13 mouse cellular contexts compared by ENCODE assay signal in the genomic region with DNA sequence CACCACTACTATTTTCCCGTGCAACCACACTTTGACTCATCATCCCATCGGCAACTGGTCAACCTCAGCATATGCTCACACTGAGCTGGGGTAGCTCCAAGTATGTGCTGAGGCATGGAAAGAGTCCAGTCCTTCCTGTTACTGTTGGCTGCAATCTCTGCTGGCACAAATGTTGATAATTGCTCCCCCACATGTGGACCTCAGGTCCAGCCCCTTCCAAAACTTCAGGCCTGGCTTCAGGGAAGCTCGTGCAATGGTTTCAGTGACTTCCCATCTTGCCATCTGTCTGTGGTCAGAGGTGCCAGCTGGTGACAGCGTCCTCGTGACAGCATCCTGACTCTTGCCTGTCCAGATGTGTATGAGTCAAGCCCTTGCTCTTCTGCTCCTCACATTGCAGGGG. TPM values are rescaled to one million over a fixed set of nuclear protein-coding genes. Genes with fewer than 3 reads are reported as not detected.
DNase-seq lines count a peak whose midpoint lies in the region; ATAC-seq and TF ChIP-seq lines count a peak whose summit lies in the region.
"Had no signal": no experiment of that assay in that cellular context is flagged by ENCODE, and none has a peak within 500 bp of the region (broad histone marks: within the 10 kb centered on the region; RNA-seq: fewer than 3 reads in every experiment).

No protein-coding gene starts in this region.

- H3K9ac ChIP-seq in limb, embryonic 11.5 days (ENCODE audit: low read length) = no peak overlapping the region
- H3K9ac ChIP-seq: forebrain, embryonic 12.5 days; liver, embryonic 12.5 days had no signal

- no peak for TF ChIP-seq POLR2A in thymus, adult 2 months (IDR thresholded peaks at IDR 0.05; ENCODE audit: control insufficient read depth, extremely low read depth, insufficient read depth, low read length, poor library complexity)

- H3K4me1 ChIP-seq in limb, embryonic 11.5 days (ENCODE audit: control insufficient read depth, insufficient read depth, low read length) = peaks cover 4% of the 10 kb centered on the region; the same call in 1 of the 2 replicates
- no peaks in the 10 kb centered on the region for H3K4me1 ChIP-seq in thymus, adult 2 months (replicated peaks; ENCODE audit: control insufficient read depth, insufficient read depth, low read length)
- H3K4me1 ChIP-seq: liver, embryonic 12.5 days; megakaryocyte, embryonic 14.5 days had no signal

- TF ChIP-seq CTCF in thymus, adult 2 months (IDR thresholded peaks at IDR 0.05; ENCODE audit: borderline replicate concordance, control insufficient read depth, extremely low read depth, insufficient read depth, low read length, poor library complexity) = no peak

- H3K4me2 ChIP-seq in limb, embryonic 11.5 days (ENCODE audit: low read depth, severe bottlenecking) = no peak overlapping the region
- H3K4me2 ChIP-seq: forebrain, embryonic 12.5 days; liver, embryonic 12.5 days had no signal

- peak; percentile 14 for DNase-seq in kidney, adult 9 months
- no peak for DNase-seq in kidney, adult 11 months
- peak; percentile 89 for DNase-seq in NIH3T3 (ENCODE audit: low read depth)
- peak; percentile 50 for DNase-seq in cerebellum, adult 9-11 months
- peak; percentile 18 for DNase-seq in limb, embryonic 11.5 days (ENCODE audit: low spot score)
- no peak for DNase-seq in urinary bladder, postnatal 25 days (ENCODE audit: low spot score)
- DNase-seq in thymus, adult 2 months = no peak
- DNase-seq: right cerebral cortex, postnatal 14 days had no signal

- no peaks in the 10 kb centered on the region for H3K27me3 ChIP-seq in limb, embryonic 11.5 days (ENCODE audit: control insufficient read depth, insufficient read depth, low read length)
- H3K27me3 ChIP-seq in thymus, adult 2 months (ENCODE audit: control insufficient read depth, insufficient read depth, low read length) = no peaks in the 10 kb centered on the region
- H3K27me3 ChIP-seq: liver, embryonic 12.5 days; megakaryocyte, embryonic 14.5 days had no signal

- no peak for ATAC-seq in limb, embryonic 11.5 days (ENCODE audit: insufficient number of reproducible peaks, low FRiP score, low TSS enrichment, low read depth)
- ATAC-seq: liver, embryonic 12.5 days had no signal

- no peak overlapping the region for H3K4me3 ChIP-seq in limb, embryonic 11.5 days (ENCODE audit: low read depth, low read length)
- no peak overlapping the region for H3K4me3 ChIP-seq in thymus, adult 2 months (ENCODE audit: control insufficient read depth, insufficient read depth, low read length)
- H3K4me3 ChIP-seq: forebrain, embryonic 12.5 days; heart, adult 2 months; liver, embryonic 12.5 days; megakaryocyte, embryonic 14.5 days had no signal

- WGBS in limb, embryonic 11.5 days = 81% methylated on average over 5 of the region's 5 CpGs
- 62% methylated on average over 5 of the region's 5 CpGs for WGBS in thymus, adult 2 months

- no peaks in the 10 kb centered on the region for H3K9me3 ChIP-seq in limb, embryonic 11.5 days (ENCODE audit: control insufficient read depth, low read length)
- H3K9me3 ChIP-seq: forebrain, embryonic 12.5 days; liver, embryonic 12.5 days; megakaryocyte, embryonic 14.5 days had no signal

- no peaks in the 10 kb centered on the region for H3K36me3 ChIP-seq in limb, embryonic 11.5 days (ENCODE audit: control insufficient read depth, insufficient read depth, low read length)
- no peaks in the 10 kb centered on the region for H3K36me3 ChIP-seq in thymus, adult 2 months (ENCODE audit: control insufficient read depth, insufficient read depth, low read length)
- H3K36me3 ChIP-seq: forebrain, embryonic 12.5 days; liver, embryonic 12.5 days had no signal

- H3K27ac ChIP-seq in limb, embryonic 11.5 days (replicated peaks; ENCODE audit: low read depth, low read length) = no peak overlapping the region
- H3K27ac ChIP-seq in thymus, adult 2 months (ENCODE audit: control insufficient read depth, insufficient read depth, low read length) = no peak overlapping the region
- H3K27ac ChIP-seq: forebrain, embryonic 12.5 days; heart, adult 2 months; liver, embryonic 12.5 days; stomach, postnatal 0 days had no signal

RNA-seq across cellular contexts. Expression of gene Pmp22, which starts 44.8 kb away (rescaled TPM):
- polyA plus RNA-seq in limb, embryonic 11.5 days (2014; fragmentation: Nextera tagmentation; extraction: Ambion mirVana) = 43.7 and 51.0 TPM in 2 replicates
- polyA plus RNA-seq in thymus, adult 2 months (2012; rRNA removed) = 24.2 and 27.3 TPM in 2 replicates

Comparison
In these comparisons a context has a peak if more than half of its experiments do, and no peak if none do; other contexts are left out.
1. DNase-seq: peak in kidney, adult 9 months (single experiment), NIH3T3 (single experiment), cerebellum, adult 9-11 months (single experiment) and limb, embryonic 11.5 days (single experiment); none in kidney, adult 11 months (single experiment), urinary bladder, postnatal 25 days (single experiment) and thymus, adult 2 months (single experiment).